Mouse (Mus musculus): ENCODE data around the gene Ruvbl1.

The Ruvbl1 gene

GRCm38 (mm10) chr6:88465181-88465920, at the start of gene Ruvbl1:
Gene Ruvbl1 (plus strand): TSS chr6:88465409.
- DNase-seq = peak; percentile 93 to 95

- no peak for DNase-seq
These were observed 49.0 kb upstream of the Ruvbl1 start for GRCm38 (mm10) chr6:88416130-88416758.

- DNase-seq = peak; percentile 49 to 66
These were observed 34.0 kb upstream of the Ruvbl1 start for GRCm38 (mm10) chr6:88431202-88431601.

GRCm38 (mm10) chr6:88435609-88436008, 29.6 kb upstream of the Ruvbl1 start:
- DNase-seq = no peak

- no peak for DNase-seq
These were observed 26.2 kb upstream of the Ruvbl1 start for GRCm38 (mm10) chr6:88439056-88439455.

- no peak for DNase-seq
These were observed 22.7 kb upstream of the Ruvbl1 start for GRCm38 (mm10) chr6:88442551-88442950.

- DNase-seq = no peak
These were observed 21.8 kb upstream of the Ruvbl1 start for GRCm38 (mm10) chr6:88443446-88443845.

GRCm38 (mm10) chr6:88444076-88444750, 21.0 kb upstream of the Ruvbl1 start:
- DNase-seq = no peak

- DNase-seq = no peak
These were observed 19.5 kb upstream of the Ruvbl1 start for GRCm38 (mm10) chr6:88445661-88446060.

GRCm38 (mm10) chr6:88446063-88447002, 18.9 kb upstream of the Ruvbl1 start, which contains the start of gene Eefsec:
Gene Eefsec (minus strand): TSS chr6:88446539.
- DNase-seq = peak; percentile 78 to 79

GRCm38 (mm10) chr6:88447454-88447853, 17.8 kb upstream of the Ruvbl1 start:
- no peak for DNase-seq

- no peak for DNase-seq
These were observed 10.7 kb upstream of the Ruvbl1 start for GRCm38 (mm10) chr6:88454545-88454944.

GRCm38 (mm10) chr6:88469878-88470277, 4.7 kb downstream of the Ruvbl1 start:
- no peak for DNase-seq

GRCm38 (mm10) chr6:88480421-88480820, 15.2 kb downstream of the Ruvbl1 start:
- DNase-seq = no peak

- DNase-seq = peak; percentile 33 to 66
These were observed 17.9 kb downstream of the Ruvbl1 start for GRCm38 (mm10) chr6:88483111-88483510.

GRCm38 (mm10) chr6:88483913-88484312, 18.7 kb downstream of the Ruvbl1 start:
- DNase-seq = peak in 1 of 2 experiments; percentile 31

- peak; percentile 58 to 83 for DNase-seq
These were observed 20.2 kb downstream of the Ruvbl1 start for GRCm38 (mm10) chr6:88485378-88485777.

GRCm38 (mm10) chr6:88486893-88487292, 21.7 kb downstream of the Ruvbl1 start:
- DNase-seq = peak; percentile 55 to 71

GRCm38 (mm10) chr6:88489026-88489425, 23.8 kb downstream of the Ruvbl1 start:
- DNase-seq = no peak

GRCm38 (mm10) chr6:88489834-88490233, 24.6 kb downstream of the Ruvbl1 start:
- DNase-seq = no peak

GRCm38 (mm10) chr6:88490629-88491354, 25.6 kb downstream of the Ruvbl1 start:
- DNase-seq = no peak

- no peak for DNase-seq
These were observed 28.5 kb downstream of the Ruvbl1 start for GRCm38 (mm10) chr6:88493712-88494111.
